Comparison of ENCODE assay signal across 17 mouse cellular contexts in the genomic region with DNA sequence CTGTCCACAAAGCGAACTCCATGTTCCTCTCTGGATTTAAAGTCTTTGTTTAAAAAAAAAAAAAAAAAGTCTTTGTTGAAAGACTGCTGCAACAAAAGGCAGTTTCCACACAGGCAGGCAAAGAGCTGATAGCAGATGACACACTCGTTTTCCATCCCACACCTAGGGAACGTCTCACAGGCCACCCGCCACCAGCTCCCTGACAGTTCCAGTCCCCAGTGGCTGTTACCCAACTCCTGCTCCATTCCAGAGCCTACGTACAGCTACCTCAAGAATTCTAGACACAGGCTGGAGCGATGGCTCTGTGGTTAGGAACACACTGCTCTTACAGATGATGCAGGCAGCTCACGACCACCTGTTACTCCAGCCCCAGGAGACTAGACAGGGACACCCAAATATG.
"Had no signal": no experiment of that assay in that cellular context is flagged by ENCODE, and none has a peak within 500 bp of the region (broad histone marks: within the 10 kb centered on the region; RNA-seq: fewer than 3 reads in every experiment).

No protein-coding gene starts in this region.

- ATAC-seq: liver, postnatal 0 days; lung, postnatal 0 days had no signal

- H3K9me3 ChIP-seq: lung, embryonic 15.5 days; midbrain, embryonic 12.5 days; neural tube, embryonic 12.5 days; stomach, embryonic 15.5 days had no signal

- DNase-seq: liver, postnatal 0 days; lung, adult 2 months; lung, postnatal 14 days; lung, postnatal 36 days; midbrain, embryonic 14.5 days; right cerebral cortex, postnatal 14 days; thymus, adult 2 months; thymus, postnatal 25 days; thymus, postnatal 4 days had no signal

- H3K4me1 ChIP-seq: stomach, embryonic 15.5 days had no signal

- H3K4me3 ChIP-seq: lung, embryonic 15.5 days; megakaryocyte, embryonic 14.5 days; midbrain, embryonic 12.5 days; neural tube, embryonic 12.5 days; stomach, embryonic 15.5 days had no signal

- H3K4me2 ChIP-seq: lung, embryonic 15.5 days; midbrain, embryonic 12.5 days; neural tube, embryonic 12.5 days; stomach, embryonic 15.5 days had no signal

- H3K27me3 ChIP-seq: megakaryocyte, embryonic 14.5 days; stomach, embryonic 15.5 days had no signal

- H3K27ac ChIP-seq: lung, embryonic 15.5 days; macrophage; midbrain, embryonic 12.5 days; neural tube, embryonic 12.5 days; stomach, embryonic 15.5 days; stomach, postnatal 0 days had no signal

- H3K36me3 ChIP-seq: lung, embryonic 15.5 days; midbrain, embryonic 12.5 days; neural tube, embryonic 12.5 days; stomach, embryonic 15.5 days had no signal

- H3K9ac ChIP-seq: liver, postnatal 0 days; lung, embryonic 15.5 days; midbrain, embryonic 12.5 days; neural tube, embryonic 12.5 days; stomach, embryonic 15.5 days had no signal
